Mouse (Mus musculus) ES-E14 (cell line): ENCODE data around the gene Mettl16. TPM values are rescaled to one million over a fixed set of nuclear protein-coding genes. Genes with fewer than 3 reads are reported as not detected.

Experiments used
- DNase-seq: peaks from one replicate; pipeline ENCODE4 v3.0.0-alpha.2; 2013; ENCODE audit warnings: low read depth, low spot score
- H3K27ac ChIP-seq: 2 replicates; pipeline ENCODE4 v1.5.1; 2012; ENCODE audit warnings: low read depth, mild to moderate bottlenecking, low read length, moderate library complexity, mixed read lengths; ENCODE audit not compliant: poor library complexity, insufficient read depth, severe bottlenecking
- H3K36me3 ChIP-seq: 2 replicates; pipeline ENCODE4 v1.6.1; 2012; ENCODE audit warnings: mild to moderate bottlenecking, low read length, moderate library complexity, mixed read lengths; ENCODE audit not compliant: control insufficient read depth, poor library complexity, insufficient read depth, severe bottlenecking
- H3K4me1 ChIP-seq, 2 experiments: fragments of 150-350 bp in 1 of 2; sonication (generic) in 1 of 2; 2 replicates each; pipeline ENCODE4 v1.6.1; 2012; ENCODE audit warnings: low read length in 2 of 2, mild to moderate bottlenecking in 1 of 2, mixed read lengths in 1 of 2; ENCODE audit not compliant: control insufficient read depth in 2 of 2, insufficient read depth in 2 of 2, poor library complexity in 1 of 2
- H3K4me3 ChIP-seq, 2 experiments: fragments of 150-350 bp in 1 of 2; sonication (generic) in 1 of 2; 2 replicates each; pipeline ENCODE4 v1.5.1; 2012; ENCODE audit warnings: low read length in 2 of 2, low read depth in 1 of 2, mild to moderate bottlenecking in 1 of 2, mixed read lengths in 1 of 2; ENCODE audit not compliant: insufficient read depth in 1 of 2, poor library complexity in 1 of 2, severe bottlenecking in 1 of 2
- H3K9ac ChIP-seq: 2 replicates; pipeline ENCODE4 v1.6.1; 2012; ENCODE audit warnings: low read depth, mild to moderate bottlenecking, low read length, mixed read lengths; ENCODE audit not compliant: poor library complexity, insufficient read depth, severe bottlenecking
- H3K9me3 ChIP-seq: fragments of 150-350 bp; sonication (generic); 2 replicates; pipeline ENCODE4 v1.6.1; 2012; ENCODE audit warnings: low read depth, mild to moderate bottlenecking, low read length; ENCODE audit not compliant: control insufficient read depth, insufficient read depth
- CHD2 ChIP-seq: IDR thresholded peaks from 2 replicates; pipeline ENCODE4 v1.6.1; 2014; ENCODE audit warnings: mild to moderate bottlenecking, low read depth, low read length, inconsistent platforms
- HCFC1 ChIP-seq: IDR thresholded peaks from 2 replicates; pipeline ENCODE4 v1.6.1; 2012; ENCODE audit warnings: low read length, inconsistent platforms, borderline replicate concordance; ENCODE audit not compliant: insufficient read depth
- MAFK ChIP-seq: IDR thresholded peaks from 2 replicates; pipeline ENCODE4 v1.6.1; 2014; ENCODE audit warnings: mild to moderate bottlenecking, low read depth, low read length, inconsistent platforms; ENCODE audit not compliant: insufficient read depth
- ZC3H11A ChIP-seq: IDR thresholded peaks from 2 replicates; pipeline ENCODE4 v1.6.1; 2012; ENCODE audit warnings: low read depth, mild to moderate bottlenecking, inconsistent platforms, low read length, borderline replicate concordance
- ZNF384 ChIP-seq: IDR thresholded peaks from 2 replicates; pipeline ENCODE4 v1.6.1; 2012; ENCODE audit warnings: low read depth, low read length, inconsistent platforms
- in situ Hi-C, 2 experiments: fragments of 600-800 bp; cut with MboI; formaldehyde crosslinking; loops; one replicate each; pipeline ENCODE4 v1.15.1; 2025; ENCODE audit warnings: low sequenced_read_pairs in 2 of 2, inconsistent platforms in 1 of 2; ENCODE audit not compliant: unreplicated experiment in 2 of 2
- total RNA-seq: library from RNA; depleted of rRNA; stranded (reverse); fragments of 300-350 nt; gene quantifications from 2 replicates; pipeline ENCODE4 v1.2.3, GENCODE M21; 2012

Mettl16 gene
- total RNA-seq, 1 experiment, result 72.7 TPM

DNA sequence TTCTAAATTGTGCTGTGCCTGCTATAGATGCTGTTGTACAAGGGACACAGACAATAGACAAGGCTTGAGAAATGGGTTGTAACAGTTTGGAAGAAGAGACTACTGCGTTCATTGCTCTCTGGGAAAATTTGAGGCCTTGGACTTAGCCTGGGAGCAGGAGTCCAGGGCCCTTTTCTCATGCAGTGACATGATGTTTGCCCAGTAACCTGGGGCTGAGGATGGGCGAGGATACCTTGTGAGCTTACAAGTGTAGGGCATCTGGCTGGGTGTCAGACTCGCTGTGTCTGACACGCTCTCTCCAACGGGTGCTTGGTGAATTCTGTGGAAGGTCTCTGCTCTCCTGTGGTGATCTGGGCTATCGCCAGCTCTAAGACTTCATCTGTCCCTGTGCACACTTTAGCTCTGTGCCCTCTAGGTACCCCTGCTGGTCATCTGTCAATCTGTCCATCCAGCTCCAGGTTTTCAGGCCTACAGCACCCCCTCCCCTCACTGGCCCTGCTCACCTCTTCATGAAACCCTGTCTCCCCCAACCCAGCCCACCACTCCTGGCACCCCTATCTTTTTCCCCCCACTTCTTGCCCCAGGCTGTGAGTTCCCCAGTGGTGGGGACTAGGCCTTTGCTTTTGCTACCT lies 65.1 kb downstream of the Mettl16 start:
- Histone ChIP-seq H3K36me3 (peaks cover 5% of the 10 kb centered on the region; the same call in 1 of the 2 replicates), H3K9me3 (no peaks in the 10 kb centered on the region), H3K9ac (0 out of 2 replicates have a peak overlapping the region, but pooled peaks have one; percentile 20), H3K4me3 (no peak overlapping the region), H3K27ac (no peak overlapping the region), H3K4me1 (peaks cover 9 to 40% of the 10 kb centered on the region in 2 experiments; a peak in 3 of 4 replicates)
- DNase-seq, result no peak
- in situ Hi-C loops, result no loop called here
- TF ChIP-seq HCFC1 (no peak), ZC3H11A (no peak), MAFK (no peak), ZNF384 (no peak), CHD2 (no peak)

DNA sequence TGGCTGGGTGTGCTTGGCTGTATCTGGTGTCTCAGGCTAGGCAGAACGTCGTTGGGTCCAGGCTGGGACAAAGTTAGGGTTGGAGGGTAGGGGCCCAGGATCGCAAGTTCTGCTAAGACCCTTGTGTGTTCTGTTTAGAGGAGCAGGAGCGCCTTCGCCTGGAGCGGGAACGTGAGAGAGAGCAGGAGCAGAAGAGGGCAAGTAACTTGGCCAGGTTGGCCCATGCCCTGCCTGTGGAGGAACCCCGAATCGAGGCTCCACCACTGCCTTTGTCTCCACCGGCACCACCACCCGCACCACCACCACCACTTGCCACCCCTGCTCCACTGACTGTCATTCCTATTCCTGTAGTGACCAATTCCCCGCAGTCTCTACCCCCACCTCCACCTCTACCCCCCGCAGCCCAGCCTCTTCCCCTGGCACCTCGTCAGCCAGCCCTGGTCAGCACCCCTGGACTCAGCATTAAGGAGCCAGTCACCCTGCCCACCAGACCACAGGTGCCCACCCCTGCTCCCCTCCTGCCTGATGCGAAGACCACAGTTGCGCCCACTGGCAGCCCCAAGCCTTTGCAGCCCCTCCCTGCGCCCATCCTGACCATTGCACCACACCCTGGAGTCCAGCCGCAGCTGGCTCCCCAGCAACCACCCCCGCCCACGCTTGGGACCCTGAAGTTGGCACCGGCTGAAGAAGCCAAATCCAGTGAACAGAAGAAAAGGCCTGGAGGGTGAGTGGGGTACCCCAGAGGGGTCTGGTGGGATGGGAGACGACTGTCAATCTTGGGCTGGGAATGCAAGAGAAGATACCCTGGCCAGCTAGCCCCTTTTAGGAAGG lies 65.8 kb downstream of the Mettl16 start:
- Histone ChIP-seq H3K9ac (peak overlapping the region; percentile 20), H3K36me3 (peaks cover 5% of the 10 kb centered on the region; the same call in 1 of the 2 replicates), H3K4me1 (peaks cover 12 to 46% of the 10 kb centered on the region in 2 experiments; a peak in 3 of 4 replicates), H3K4me3 (no peak overlapping the region), H3K9me3 (no peaks in the 10 kb centered on the region), H3K27ac (no peak overlapping the region; the same call in 1 of the 2 replicates)
- in situ Hi-C loops, result no loop called here
- no peak for DNase-seq
- TF ChIP-seq HCFC1 (no peak), ZC3H11A (no peak), MAFK (no peak), ZNF384 (no peak), CHD2 (no peak)

DNA sequence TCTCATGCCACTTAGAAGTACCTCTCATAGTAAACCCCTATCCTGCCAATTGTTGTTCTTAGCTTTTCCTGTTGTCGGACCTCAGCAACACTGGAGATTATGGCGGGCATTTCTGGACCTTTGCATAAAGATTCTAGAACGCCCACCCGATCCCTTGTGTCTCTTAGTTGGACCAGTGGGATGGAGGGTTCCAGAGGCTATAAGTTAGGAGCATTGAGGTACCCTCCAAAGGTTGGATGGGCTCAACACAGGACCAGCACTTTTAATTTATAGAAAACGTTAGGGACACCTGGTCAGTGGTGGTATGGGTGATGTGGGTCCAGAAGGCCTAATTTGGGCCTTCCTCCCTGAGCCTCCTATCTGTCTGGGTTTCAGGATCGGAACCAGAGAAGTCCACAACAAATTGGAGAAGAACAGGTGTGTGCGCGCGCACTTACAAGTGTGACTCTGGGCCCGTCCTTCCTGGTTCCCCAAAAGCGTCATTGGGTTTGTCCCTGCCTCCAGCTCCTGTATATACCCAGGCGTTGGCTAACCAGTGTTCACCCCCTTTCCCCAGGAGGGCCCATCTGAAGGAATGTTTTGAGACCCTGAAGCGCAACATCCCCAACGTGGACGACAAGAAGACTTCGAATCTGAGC lies 66.5 kb downstream of the Mettl16 start:
- H3K27ac ChIP-seq, result peak overlapping the region; percentile 86
- peaks cover 7% of the 10 kb centered on the region; the same call in 1 of the 2 replicates for H3K36me3 ChIP-seq
- peak overlapping the region; percentile 72 to 78 for H3K4me3 ChIP-seq
- no peak for DNase-seq
- TF ChIP-seq CHD2 (no peak), ZNF384 (no peak), MAFK (no peak), HCFC1 (no peak), ZC3H11A (no peak)
- in situ Hi-C loops, result no loop called here
- no peaks in the 10 kb centered on the region for H3K9me3 ChIP-seq
- peak overlapping the region; percentile 77 for H3K9ac ChIP-seq
- H3K4me1 ChIP-seq, result peaks cover 14 to 49% of the 10 kb centered on the region in 2 experiments; a peak in 3 of 4 replicates

DNA sequence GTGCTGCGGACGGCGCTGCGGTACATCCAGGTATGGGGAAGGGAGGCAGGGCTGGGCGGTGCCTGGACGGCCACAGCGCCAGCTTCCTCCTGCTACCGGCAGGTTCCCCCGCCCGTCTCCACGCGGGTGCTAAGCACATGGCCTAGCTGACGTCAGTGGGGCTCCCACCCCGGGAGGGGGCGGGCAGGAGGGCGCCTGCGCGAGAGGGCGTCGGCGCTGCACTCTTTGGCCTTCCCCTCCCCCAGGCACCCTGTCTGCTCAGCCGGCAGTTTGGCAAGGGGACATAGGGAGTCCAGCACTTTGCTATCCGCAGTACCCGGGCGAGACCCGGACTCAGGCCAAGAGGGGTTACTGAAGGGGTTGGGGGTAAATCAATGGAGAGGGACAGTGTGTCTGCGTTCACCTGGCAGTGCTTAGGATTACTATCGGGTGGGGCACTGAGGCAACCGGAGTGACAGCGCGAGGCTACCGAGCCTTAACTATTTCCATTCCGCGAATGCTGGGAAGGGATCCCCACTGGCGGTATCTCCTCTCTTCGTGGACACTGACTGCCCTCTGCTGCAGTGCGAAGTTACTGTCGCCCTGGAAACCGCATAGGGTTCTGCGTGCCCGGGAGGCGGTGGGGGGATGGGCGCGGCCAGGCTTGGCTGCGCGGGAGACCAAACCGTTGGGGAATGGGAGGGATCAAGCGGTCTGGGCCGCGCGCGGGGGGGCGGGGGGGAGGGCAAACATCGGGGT lies 67.2 kb downstream of the Mettl16 start:
- in situ Hi-C loops, result no loop called here

More for the DNA sequence above, 67.2 kb downstream of the Mettl16 start:
- Histone ChIP-seq H3K36me3 (peaks cover 14% of the 10 kb centered on the region; the same call in 1 of the 2 replicates), H3K9me3 (no peaks in the 10 kb centered on the region), H3K4me3 (peak overlapping the region; percentile 72 to 78), H3K27ac (peak overlapping the region; percentile 86), H3K4me1 (peaks cover 14 to 56% of the 10 kb centered on the region in 2 experiments; a peak in 3 of 4 replicates), H3K9ac (peak overlapping the region; percentile 77)
- TF ChIP-seq MAFK (no peak), ZNF384 (no peak), HCFC1 (no peak), ZC3H11A (no peak), CHD2 (no peak)
- DNase-seq, result peak; percentile 86
